Mouse (Mus musculus) adrenal gland (tissue): ENCODE data around the gene Fli1.

Source experiments
- intact Hi-C: fragments of 180-260 bp; cut with DNase I; formaldehyde crosslinking; loops from one replicate; pipeline ENCODE4 v1.15.1; 2025

Fli1 gene

DNA sequence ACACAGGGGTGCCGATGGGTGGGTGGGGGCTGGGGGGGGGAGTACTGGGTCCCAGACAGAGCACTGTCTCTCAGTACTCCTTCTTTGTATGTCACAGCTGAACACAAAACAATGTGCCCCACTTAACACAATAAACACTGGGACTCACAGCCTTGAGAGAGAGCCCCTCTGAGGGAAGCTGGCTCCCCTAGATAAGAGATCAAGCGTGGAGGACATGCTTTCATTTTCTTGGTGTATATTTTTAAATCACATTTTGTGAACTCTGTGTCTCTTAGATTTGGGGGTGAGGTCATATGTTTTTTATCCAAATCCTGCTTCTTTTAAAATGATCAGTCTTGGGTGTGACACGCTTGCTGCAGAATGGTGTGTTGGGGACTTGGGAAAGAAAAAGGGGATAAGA lies 12.6 kb upstream of the Fli1 start:
- intact Hi-C loops, result loop anchor here (10.0 kb wide), 1 partner anchor 110 kb away; no protein-coding TSS in a partner anchor

DNA sequence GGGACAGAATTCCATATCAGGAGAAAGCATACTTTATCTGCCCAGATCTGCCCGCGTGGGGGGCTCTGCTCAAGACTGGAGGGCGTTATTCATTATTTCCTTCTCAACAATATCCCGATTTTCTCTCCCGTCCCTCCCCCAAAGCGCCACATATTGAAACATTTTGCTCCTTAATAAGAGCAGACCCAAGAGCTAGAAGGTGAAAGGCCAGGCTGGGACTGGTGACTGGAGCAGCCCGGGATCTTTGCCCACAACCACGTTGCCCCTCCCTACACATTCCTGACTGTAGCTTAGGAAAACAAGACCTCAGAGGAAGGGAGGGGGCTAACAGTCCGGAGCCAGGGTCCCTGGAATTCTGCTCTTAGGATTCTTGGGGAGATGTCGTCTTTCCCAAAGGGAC lies 7.9 kb upstream of the Fli1 start:
- intact Hi-C loops, result loop anchor here (10.0 kb wide), 1 partner anchor 106 kb away; no protein-coding TSS in a partner anchor

DNA sequence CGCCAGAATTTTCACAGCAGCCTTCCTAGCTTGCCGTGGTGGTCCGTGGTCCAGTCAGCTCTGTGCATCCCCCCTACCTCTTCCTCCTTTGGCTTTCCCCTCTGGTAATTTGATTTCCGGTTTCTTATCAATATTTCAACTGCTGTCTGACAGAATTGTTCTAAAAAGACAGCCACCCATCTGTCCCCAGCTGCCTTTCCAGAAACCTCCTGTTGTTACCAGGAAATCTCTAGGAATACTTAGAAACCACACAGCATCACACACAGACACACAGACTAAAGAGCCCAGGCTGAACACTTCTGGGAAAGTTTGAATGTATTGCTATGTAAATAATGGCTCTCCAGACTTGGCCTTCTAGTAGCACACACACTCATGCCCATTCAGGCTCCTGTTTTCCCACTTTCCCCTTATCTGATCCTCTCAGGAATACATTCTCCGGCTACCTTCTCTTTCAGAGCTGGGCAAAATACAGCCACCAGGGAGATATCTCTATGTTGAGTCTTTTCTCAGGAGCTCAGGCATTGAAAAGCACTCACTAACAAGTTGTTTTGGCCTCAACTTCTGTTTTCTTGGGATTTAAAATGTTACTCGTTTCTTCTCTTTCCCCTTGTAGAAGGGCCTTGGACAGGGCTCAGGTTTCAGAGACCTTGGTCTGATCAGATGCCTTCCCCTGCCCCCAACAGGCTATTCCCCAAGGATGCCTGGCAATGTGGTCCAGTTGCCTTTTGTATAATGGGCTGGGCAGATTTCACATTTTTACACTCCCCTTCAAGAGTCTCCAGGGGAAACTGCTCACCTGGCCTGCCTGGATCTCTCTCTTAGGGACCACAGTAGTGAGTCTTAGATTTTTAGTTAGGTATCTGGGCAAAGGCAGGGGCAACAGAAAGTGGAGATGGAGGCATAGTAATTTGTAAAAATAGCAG lies 7.1 kb upstream of the Fli1 start:
- intact Hi-C loops, result loop anchor here (10.0 kb wide), 1 partner anchor 105 kb away; no protein-coding TSS in a partner anchor

DNA sequence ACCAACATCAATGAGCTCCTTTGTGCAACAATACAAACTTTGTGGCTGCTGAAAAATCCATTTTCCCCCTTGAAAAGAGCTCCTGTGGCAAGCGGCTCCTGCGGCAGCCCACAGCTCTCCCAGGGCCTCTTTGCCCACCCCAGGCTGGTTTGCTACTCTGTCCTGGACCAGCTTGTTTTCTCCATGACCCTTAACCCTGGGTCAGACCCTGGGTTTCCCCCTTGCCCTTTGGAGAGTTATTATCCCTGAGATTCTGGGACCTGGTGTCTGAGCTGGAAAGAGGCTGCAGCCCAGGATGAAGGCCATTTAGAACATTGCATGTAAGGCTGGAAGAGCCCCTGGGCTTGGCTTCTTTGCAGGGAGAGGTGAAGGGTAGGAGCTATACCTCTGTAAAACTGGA lies 4.1 kb upstream of the Fli1 start:
- intact Hi-C loops, result no loop called here

DNA sequence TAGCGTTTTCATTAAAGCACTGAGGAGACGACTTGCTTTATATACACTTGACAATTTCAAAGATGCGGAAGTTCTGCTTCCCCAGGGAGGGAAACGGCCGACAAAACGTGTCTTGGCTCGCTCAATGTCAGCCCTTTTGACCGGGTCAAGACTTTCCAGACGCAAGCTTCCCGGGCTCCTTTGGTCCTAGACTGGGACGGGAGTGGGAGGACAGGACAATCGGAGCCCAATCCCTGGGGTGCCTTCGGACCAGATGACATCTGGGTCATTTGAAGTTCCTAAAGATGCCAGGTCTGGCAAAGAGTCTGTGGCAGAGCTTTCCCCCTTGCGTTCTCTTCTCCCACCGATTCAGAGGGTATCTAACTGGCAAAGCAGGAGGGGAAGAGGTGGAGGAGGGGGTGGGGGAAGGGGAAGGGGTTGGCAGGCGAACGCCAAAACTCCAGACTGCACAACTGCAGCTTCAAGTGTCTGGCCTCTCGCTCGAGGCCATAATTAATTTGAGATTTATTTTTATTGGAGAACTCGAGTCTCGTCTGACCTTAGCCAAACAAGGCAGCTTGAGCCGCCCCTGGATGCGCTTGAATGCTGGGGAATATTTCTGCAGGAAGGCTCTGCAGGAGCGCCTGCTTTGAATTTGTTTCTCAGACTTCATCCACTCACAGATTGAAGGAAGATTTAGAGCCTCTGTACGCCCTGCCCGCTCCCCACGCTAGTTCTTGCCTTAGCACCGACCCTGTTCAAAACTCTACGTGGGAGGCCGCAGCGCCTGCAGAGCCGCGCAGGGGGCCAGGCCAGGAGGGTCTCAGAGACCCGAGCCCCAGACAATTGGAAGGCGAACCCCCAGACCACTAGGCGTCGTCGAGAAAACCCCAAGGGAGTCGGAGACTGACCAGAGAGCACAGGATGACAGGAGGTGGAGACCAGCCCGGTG lies 2.3 kb upstream of the Fli1 start:
- intact Hi-C loops, result no loop called here

DNA sequence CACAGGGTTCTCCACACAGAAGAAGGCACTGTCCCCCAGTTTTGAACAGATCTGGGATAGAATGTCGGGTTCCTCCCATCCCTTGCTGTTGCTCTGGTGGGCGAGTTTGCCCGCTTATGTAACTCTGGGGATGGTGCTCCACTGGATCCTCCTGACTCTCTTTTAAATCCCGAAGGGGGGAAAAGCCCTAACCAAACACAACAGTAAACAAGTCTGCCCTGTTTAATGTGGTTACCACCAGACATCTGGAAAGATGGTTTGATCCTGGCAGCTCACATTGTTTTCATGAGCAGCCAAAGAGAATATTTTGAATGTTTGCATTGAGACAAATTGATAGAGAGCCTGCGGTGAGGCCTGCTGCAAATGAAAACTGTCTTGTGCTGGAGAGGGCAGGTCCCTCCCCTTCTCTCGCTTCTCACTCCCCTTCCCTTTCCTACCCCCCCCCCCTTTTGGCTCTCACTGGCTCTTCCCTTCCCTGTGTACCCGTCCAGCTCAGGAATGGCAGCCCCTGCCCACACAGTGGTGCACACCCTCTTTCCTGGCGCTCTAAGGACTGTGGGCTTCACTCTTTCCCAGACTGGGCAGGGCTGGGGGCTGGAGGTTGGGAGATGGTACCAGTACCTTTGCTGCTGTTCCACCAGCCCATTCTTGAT lies 1.4 kb upstream of the Fli1 start:
- intact Hi-C loops, result no loop called here

DNA sequence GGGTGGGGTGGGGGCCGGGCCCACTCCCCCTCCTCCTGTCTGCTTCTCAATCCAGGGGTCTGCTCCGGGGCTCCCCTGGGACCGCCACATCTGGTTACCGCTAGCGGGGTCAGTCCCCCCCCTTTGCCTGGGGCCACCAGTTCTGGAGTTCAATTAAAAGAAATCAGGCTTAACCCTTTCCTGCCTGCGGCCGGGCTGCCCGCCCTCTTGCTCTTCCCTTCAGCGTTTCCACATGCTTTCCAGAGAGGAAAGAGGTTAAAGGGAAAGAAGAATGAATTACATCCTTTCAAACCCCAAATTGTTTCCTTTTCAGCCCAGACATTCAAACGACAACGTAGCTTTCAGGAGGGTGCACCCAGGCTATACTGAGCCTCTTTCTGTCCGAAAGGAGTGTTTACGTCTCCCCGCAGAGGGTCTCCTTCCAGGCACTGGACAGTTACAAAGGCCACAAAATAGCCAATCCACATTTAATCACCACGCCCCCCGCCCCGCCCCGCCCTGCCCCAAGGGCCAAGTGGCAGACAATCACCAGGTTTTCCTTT lies 450 bp upstream of the Fli1 start:
- intact Hi-C loops, result no loop called here

DNA sequence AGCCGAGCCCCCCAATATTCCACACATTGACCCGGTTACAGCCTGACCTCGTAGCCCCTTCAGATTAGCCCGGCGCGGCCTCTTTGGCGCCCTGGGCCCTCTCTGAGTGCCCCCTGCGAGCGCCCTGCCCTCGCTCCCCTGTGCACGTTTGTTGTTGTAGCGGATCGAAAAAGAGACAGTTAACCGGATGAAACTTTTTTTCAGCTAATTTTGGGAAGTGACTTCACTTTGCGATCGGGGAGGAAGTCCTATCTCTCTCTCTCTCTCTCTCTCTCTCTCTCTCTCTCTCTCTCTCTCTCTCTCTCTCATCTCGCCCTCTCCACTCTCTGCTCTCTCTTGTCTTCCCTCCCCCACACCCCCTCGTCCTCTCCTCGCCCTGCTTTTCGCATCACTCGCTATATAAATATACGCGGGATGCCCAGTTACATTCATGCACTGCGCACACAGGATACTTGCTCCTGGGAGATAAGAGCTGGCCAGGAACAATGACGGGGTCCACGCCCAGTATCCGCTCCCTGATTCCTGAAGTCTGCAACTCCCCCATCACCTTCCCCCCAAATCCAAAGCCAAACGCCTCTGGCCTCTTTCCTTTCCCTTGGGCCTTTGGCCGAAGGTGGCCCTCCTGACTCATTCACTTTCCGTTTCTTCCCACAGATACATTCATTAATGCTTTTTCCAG lies 1.3 kb downstream of the Fli1 start:
- intact Hi-C loops, result no loop called here

DNA sequence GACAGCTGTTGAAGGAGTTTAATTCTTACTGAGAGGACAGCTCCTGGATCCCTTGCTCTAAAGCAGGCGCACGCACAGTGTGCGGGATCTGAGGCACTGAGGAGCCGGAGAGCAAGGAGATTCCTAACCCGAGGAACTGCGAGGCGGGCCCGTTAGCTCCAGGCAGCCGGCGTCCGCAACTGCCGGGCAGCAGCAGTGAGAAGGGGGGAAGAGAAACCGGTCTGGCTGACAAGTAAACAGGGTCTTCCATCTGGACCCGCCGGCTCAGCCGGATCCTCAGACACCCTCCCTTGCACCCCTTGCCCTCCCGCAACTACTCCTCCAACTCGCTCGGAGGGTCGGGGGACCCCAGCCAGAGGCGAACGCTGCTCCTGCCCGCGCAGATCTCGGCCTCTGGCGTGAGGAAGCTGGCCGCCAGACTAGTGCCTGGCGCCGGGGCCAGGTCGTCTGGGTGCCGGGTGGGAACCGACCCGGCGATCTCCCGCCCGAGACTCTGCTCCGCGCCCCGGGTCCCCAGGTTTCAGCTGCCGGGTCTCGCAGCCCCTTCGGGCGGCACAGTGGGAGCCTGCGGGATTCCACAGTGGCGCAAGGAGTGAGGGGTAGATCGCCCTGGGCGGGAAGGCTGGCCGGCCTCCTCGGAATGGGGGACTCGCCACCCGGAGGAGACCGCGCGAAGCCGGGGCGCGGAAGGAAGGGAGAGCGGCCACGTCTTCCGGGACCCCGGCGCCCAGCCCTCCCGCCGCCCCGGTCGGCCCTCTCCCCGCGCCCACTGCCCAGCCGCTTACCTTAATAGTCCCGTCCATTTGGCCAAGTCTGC lies 2.0 kb downstream of the Fli1 start:
- intact Hi-C loops, result no loop called here

DNA sequence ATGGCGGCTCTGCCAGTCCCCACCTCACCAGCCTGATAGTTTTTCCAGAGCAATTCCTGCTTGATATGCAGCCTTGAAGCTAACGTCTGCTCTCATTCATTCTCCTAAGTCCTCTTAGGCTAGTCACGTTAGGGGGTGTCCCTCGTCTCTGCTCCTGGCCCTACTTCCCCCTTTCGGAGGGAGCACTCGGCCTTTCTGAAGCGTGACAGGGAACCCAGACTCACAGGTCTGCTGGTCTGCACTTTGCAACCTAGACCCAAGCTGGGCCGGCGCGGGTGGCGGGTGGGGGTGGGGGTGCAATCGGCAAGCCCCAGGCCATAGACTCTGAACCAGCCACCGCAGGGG lies 2.6 kb downstream of the Fli1 start:
- intact Hi-C loops, result no loop called here

DNA sequence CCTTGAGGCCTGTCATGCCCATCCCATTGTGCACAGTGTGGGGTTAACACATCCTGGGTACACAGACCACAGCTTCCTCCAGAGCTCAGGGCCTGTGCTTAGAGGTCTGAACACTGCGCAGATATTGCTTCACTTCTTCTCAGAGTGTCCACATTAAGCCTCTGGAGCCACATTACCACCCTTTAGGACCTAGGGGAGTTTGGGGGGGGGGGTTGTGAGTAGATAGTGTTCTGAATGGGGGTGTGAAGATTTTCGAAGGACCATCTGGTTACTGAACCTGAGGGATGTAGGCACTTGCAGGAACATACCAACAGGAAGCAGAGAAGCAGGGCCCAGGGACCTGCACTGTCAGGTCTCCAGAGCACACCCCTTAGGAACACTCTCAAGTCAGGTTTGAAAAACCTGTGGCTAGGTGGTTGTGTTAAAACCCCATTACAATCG lies 3.3 kb downstream of the Fli1 start:
- intact Hi-C loops, result no loop called here

DNA sequence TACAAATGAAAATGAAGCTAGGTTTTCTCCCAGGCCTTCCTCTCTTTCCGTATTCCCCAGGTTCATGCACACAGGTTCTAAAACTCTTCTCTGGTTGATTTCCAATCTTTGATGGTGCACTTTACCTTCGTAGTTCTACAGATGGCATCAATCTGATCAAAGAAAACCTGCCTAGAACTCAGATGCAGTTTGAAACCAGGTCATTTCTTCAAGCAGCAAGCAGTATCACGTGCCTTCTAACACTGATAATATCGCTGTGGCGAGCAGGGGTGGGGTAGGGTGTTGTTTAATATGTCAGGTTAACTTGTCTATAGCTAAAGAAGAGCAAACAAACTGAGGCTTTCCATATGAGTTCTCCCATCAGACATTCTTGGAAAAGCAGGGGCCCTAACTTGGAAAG lies 4.5 kb downstream of the Fli1 start:
- intact Hi-C loops, result no loop called here

DNA sequence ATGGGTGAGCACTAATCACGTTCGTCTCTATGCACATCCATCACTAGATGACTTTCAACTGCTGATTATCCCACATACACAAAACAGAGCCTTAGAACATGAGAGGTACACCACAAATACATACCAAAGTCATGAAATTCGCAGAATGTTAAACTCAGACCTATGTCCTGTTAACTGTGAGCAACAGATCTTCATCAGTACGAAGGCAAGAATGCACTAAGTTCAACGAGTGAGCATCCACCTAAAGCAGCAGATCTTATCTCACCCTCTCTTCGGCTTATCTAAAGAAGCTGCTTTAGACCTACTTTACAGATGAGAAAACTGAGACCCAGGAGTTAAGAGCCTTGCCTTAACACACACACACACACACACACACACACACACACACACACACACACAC lies 5.0 kb downstream of the Fli1 start:
- intact Hi-C loops, result no loop called here

DNA sequence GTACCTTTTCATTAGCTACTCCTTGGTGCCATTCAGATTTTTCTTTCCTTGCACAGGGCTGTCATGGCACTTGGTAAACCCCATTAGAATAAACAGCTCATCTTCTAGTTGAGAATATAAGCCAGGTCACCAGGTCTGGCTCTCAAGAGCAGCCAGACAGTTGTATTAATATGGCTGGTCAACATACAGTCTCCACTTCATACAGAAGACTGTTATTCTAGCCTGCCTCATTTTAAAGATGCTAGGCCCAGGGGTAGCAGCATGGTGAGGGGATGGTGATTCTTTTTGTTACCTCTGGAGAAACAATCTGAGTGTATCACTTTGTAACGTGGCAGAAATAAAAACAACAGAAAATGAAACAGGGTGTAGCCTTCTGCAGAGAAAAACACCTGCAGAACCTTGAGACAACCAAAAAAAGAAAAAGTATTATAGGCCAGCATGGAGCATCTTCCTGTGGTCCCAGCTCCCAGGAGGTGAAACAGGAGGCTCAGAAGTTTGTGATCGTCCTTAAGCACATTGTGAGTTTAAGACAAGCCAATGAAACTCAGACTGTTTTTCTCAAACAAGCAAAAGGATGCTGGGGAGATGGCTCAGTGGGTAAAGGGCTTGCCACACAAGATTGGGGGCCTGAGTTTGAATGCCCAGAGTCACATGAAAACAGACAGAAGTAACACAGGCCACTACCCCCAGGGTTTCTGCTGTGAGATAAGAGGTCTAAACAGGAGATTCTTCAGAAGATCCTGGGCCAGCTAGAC lies 7.3 kb downstream of the Fli1 start:
- intact Hi-C loops, result no loop called here

DNA sequence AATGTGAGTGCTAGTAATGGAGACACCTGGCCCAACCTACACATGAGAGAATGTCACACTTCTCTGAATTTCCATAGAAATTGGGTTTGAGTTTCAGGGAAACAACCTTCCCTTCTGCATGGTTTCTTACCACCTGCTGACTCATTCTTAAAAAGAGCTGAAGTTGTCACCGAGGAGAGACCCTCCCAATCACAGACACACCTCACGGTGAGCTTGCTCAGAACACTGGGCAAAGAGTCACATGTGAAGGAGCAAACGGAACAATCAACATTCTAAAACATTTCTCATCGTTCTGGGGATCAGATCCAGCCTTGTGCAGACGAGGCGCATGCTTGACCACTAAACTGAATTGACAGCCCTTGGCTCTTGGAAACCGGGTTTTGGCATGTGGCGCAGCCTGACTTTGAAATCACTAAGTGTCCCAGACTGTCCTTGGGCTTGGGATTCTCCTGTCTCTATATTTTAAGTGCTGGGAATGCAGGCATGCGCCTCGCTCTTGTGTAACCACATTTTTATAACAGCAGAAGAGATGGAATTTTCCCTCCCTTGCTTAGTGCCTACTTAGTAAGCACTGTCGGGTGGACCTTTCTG lies 8.5 kb downstream of the Fli1 start:
- intact Hi-C loops, result no loop called here

DNA sequence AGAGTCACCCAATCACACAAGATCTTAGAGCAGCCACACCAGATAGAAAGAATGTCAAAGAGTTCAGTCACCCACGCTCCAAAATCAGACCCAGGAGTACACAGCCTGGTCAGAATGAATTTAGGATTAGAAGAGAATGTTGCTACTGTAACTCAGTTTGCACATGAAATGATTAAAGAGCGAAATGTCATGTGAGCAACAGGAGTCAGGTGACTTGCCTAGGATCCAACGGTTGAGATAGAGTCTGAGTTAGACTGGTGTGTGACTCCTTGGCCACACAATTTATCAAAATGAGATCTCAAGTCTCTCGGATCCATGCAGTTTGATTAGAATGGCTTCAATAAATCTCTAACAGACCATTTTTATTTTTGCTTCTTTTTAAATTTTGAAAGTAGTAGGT lies 11.1 kb downstream of the Fli1 start:
- intact Hi-C loops, result no loop called here

DNA sequence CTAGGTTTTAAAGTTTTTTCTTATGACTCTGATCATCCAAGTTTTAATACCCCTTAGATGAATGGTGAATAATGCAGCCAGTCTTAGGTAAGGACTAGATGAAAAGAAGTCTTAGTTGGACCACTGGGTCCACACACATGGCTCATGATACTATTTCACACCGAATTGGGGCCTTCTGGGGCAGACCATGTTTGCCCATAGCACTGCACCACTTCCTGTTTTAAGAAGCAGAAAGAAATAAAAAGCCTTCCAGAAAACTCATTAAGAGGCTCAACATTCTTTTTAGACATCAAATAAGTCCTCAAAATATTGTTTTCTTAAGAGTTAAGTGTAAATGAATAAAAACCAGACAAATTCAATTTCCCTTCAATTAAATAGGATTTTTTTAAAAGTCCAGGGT lies 11.7 kb downstream of the Fli1 start:
- intact Hi-C loops, result no loop called here

DNA sequence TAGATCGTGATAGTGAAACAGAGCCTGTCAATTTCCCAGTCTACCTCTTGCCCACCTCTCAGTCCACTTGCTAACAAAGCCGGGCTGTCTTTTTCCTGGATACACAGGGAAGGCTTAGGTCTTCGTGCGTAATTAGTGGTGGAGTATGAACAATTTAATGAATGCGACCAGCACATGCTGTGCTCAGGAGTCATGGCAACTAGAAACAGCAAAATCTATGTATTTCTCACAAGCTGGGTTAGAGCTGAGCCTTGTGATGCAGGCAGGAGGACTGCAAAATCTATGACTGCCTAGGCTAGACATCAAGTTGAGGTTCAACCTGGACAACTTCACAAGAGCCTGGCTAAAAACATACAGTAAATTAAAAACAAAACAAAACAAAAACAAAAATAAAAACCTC lies 12.5 kb downstream of the Fli1 start:
- intact Hi-C loops, result no loop called here

DNA sequence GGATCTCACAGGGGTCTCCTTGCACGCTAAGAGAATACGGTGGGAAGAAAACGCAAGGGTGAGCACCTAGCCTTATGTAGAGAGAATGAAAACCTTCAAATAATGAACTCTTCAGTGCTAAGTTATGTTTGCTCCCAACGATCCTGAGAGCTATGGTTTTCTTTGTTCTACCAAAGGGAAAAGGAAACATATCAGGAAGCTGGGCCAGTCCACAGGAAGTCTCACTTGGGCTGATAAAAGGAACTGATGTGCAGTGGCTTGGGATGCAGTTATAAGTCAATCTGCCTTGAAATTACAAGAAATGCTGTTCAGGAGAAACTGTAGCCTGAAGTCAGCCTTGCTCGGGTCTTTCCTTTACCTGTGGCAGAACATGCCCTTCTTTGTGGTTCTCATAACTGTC lies 13.1 kb downstream of the Fli1 start:
- intact Hi-C loops, result no loop called here
